8 mouse cellular contexts compared by ENCODE assay signal in the genomic region with DNA sequence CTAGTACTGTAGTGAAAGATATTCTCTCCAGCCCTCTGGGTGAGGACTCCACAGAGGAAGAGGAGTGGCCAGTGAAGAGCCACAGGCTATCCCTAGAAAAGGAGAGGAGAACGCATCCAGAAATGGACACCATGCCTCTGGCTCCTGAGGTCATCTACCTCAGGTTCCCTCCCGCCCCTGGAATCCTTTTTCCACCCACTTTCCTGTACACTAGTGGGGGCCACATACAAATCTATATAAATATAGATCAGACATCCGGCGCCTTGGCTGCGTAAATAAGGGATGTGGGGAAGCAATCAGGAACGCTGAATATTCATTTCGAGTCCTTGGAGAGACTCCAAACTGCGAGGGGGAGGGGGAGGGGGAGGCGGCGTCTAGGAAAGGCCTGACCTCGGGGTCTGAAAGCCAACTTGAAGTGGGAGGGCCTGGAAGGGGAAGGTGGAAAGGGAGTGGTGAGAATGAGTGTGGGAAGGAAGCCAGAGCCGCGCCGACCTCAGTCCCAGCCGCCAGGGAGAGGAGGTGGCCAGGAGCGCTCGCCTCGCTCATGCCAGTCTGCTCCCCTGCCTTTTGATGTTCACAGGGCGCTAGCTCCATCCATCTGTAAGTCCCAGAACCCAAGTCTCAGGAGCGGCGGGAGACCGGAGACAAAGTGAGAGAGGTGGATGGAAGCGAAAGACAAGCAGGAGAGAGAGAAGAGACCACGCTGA. TPM values are rescaled to one million over a fixed set of nuclear protein-coding genes. Genes with fewer than 3 reads are reported as not detected.
DNase-seq lines count a peak whose midpoint lies in the region; ATAC-seq lines count a peak whose summit lies in the region.

Lama4 (plus strand) TSS at position 441 of the 707 bp plus-strand sequence.

- H3K9me3 ChIP-seq in lung, embryonic 16.5 days (ENCODE audit: control insufficient read depth, low read length) = no peaks in the 10 kb centered on the region

- intact Hi-C loops in heart, postnatal 36 days (cut with DNase I) = loop anchor here (5.0 kb wide), 2 partner anchors 42 to 62 kb away; no protein-coding TSS in a partner anchor

- ATAC-seq in frontal cortex, adult (ENCODE audit: low TSS enrichment) = peak; percentile 76
- ATAC-seq in lung, embryonic 16.5 days (ENCODE audit: low read depth) = peak; percentile 87
- ATAC-seq in erythroid progenitor cell, adult 5-6 weeks (replicated peaks; ENCODE audit: low FRiP score, poor library complexity, severe bottlenecking) = no peak

- H3K36me3 ChIP-seq in lung, embryonic 16.5 days (ENCODE audit: control insufficient read depth, insufficient read depth, low read length) = no peaks in the 10 kb centered on the region

- peak; percentile 22 for DNase-seq in 3T3-L1 (ENCODE audit: low read depth, low spot score)
- peak; percentile 69 for DNase-seq in adrenal gland, postnatal 25 days
- peak; percentile 82 to 84 for DNase-seq in heart, postnatal 36 days
- DNase-seq in layer of hippocampus, postnatal 10 days (ENCODE audit: low spot score in 2 of 2) = peak; percentile 27 to 50
- DNase-seq in retina, postnatal 1 day = peak; percentile 55

- peak within 1 kb of the TSS; percentile 90 for H3K9ac ChIP-seq in lung, embryonic 16.5 days (ENCODE audit: low read length)

- H3K27me3 ChIP-seq in lung, embryonic 16.5 days (ENCODE audit: control insufficient read depth, insufficient read depth, low read depth, low read length) = no peaks in the 10 kb centered on the region

- H3K4me3 ChIP-seq in lung, embryonic 16.5 days (ENCODE audit: low read length) = peak within 1 kb of the TSS; percentile 72

- WGBS in lung, embryonic 16.5 days = 1% methylated on average over 23 of the region's 24 CpGs

- peak within 1 kb of the TSS; percentile 95 for H3K27ac ChIP-seq in lung, embryonic 16.5 days (ENCODE audit: low read length)

- peak within 1 kb of the TSS; percentile 76 for H3K4me2 ChIP-seq in lung, embryonic 16.5 days (ENCODE audit: low read depth, low read length)

- H3K4me1 ChIP-seq in lung, embryonic 16.5 days (replicated peaks; ENCODE audit: control insufficient read depth, insufficient read depth, low read length) = peaks cover 29% of the 10 kb centered on the region

RNA-seq across cellular contexts. Expression of gene Lama4, which starts in this region (rescaled TPM):
- 61.8 and 86.5 TPM in 2 replicates for total RNA-seq in adrenal gland, postnatal 25 days (2021)
- total RNA-seq in heart, postnatal 36 days (2021) = 10 to 100 TPM; 65.8 to 75.2 TPM
- 10 to 100 TPM; 19.3 to 26.1 TPM for total RNA-seq in layer of hippocampus, postnatal 10 days (2021)
- 127 and 131 TPM in 2 replicates for polyA plus RNA-seq in lung, embryonic 16.5 days (2015; fragmentation: Nextera tagmentation; extraction: Ambion mirVana)
- total RNA-seq in erythroid progenitor cell, adult 5-6 weeks (2015; ENCODE audit: low replicate concordance) = 7.1 TPM in 1 of 2 replicates, not detected in the other
- 0.13 TPM in 1 of 2 replicates, not detected in the other for total RNA-seq in erythroid progenitor cell, adult 5-6 weeks (2017; ENCODE audit: low replicate concordance)

Comparison
In these comparisons a context has a peak if more than half of its experiments do, and no peak if none do; other contexts are left out.
1. DNase-seq: peak in every context shown above with its lines; median percentile 83 in heart, postnatal 36 days; 69 in adrenal gland, postnatal 25 days; 55 in retina, postnatal 1 day; 38 in layer of hippocampus, postnatal 10 days; 22 in 3T3-L1.